Mouse (Mus musculus) liver, embryonic 16.5 days (tissue): ENCODE measurements around the gene Spdya. TPM values are rescaled to one million over a fixed set of nuclear protein-coding genes. Genes with fewer than 3 reads are reported as not detected.
"Not testable (repeated sequence)": the region's sequence is repeated elsewhere in the genome, so short reads cannot be mapped to it uniquely, and the experiment has no call there.

ENCODE experiments used
- ATAC-seq: fragments of 200-750 bp; cut with Nextera tagmentation; 2 replicates; pipeline ENCODE4 v1.8.0; 2017; ENCODE audit warnings: low read depth, mild to moderate bottlenecking, moderate number of reproducible peaks, moderate library complexity
- H3K27ac ChIP-seq: fragments of 300-500 bp; sonication (generic); 2 replicates; pipeline ENCODE4 v1.5.1; 2014; ENCODE audit warnings: mild to moderate bottlenecking, low read length
- H3K27me3 ChIP-seq: fragments of 300-500 bp; sonication (generic); 2 replicates; pipeline ENCODE4 v1.6.1; 2014; ENCODE audit warnings: low read depth, low read length, mixed read lengths; ENCODE audit not compliant: control insufficient read depth, insufficient read depth
- H3K36me3 ChIP-seq: fragments of 300-500 bp; sonication (generic); 2 replicates; pipeline ENCODE4 v1.6.1; 2014; ENCODE audit warnings: mild to moderate bottlenecking; ENCODE audit not compliant: control insufficient read depth, insufficient read depth
- H3K4me1 ChIP-seq: fragments of 300-500 bp; sonication (generic); 2 replicates; pipeline ENCODE4 v1.6.1; 2014; ENCODE audit warnings: low read depth, low read length, mixed read lengths; ENCODE audit not compliant: control insufficient read depth
- H3K4me2 ChIP-seq: fragments of 300-500 bp; sonication (generic); 2 replicates; pipeline ENCODE4 v1.6.1; 2014; ENCODE audit warnings: low read depth, low read length, mixed read lengths
- H3K4me3 ChIP-seq: fragments of 300-500 bp; sonication (generic); 2 replicates; pipeline ENCODE4 v1.5.1; 2014; ENCODE audit warnings: low read depth, mild to moderate bottlenecking, low read length
- H3K9ac ChIP-seq: fragments of 300-500 bp; sonication (generic); 2 replicates; pipeline ENCODE4 v1.6.1; 2014; ENCODE audit warnings: low read depth, low read length
- H3K9me3 ChIP-seq: fragments of 300-500 bp; sonication (generic); replicated peaks from 2 replicates; pipeline ENCODE4 v1.6.1; 2016; ENCODE audit warnings: low read length; ENCODE audit not compliant: control insufficient read depth
- WGBS: fragments of 180-500 bp; shearing (Covaris S2); extraction: QIAGEN DNeasy Blood & Tissue Kit; methylation state at CpG from one replicate; pipeline ENCODE4 v1.1.7; 2014; ENCODE audit not compliant: insufficient replicate concordance; 5-methylcytosine and 5-hydroxymethylcytosine counted together
- polyA plus RNA-seq: library from polyadenylated mRNA; unstranded; fragments of >200 nt; fragmentation: Nextera tagmentation; extraction: Ambion mirVana; gene quantifications from 2 replicates; pipeline ENCODE4 v1.2.1, GENCODE M21; 2015

The Spdya gene
- polyA plus RNA-seq, result 0.15 and 0.19 TPM in 2 replicates

GRCm38 (mm10) chr17:71551757-71552451 is at the start of gene Spdya:
Spdya (plus strand) TSS chr17:71552061.
- peak; percentile 95 for ATAC-seq
- Histone ChIP-seq H3K36me3 (no peaks in the 10 kb centered on the region), H3K9me3 (no peaks in the 10 kb centered on the region), H3K4me2 (peak within 1 kb of the TSS; percentile 100), H3K9ac (peak within 1 kb of the TSS; percentile 80), H3K4me3 (peak within 1 kb of the TSS; percentile 68), H3K4me1 (peaks cover 14% of the 10 kb centered on the region), H3K27ac (peak within 1 kb of the TSS; percentile 21; the same call in 1 of the 2 replicates), H3K27me3 (peaks cover 33% of the 10 kb centered on the region)
- under 1% methylated on average over 77 of the region's 78 CpGs for WGBS

- Histone ChIP-seq H3K36me3 (peaks cover 75% of the 10 kb centered on the region), H3K9me3 (no peaks in the 10 kb centered on the region), H3K9ac (no peak overlapping the region), H3K27me3 (no peaks in the 10 kb centered on the region), H3K4me3 (no peak overlapping the region), H3K27ac (no peak overlapping the region), H3K4me1 (peaks cover 3% of the 10 kb centered on the region; the same call in 1 of the 2 replicates), H3K4me2 (no peak overlapping the region)
- ATAC-seq, result no peak
- WGBS, result 89% methylated on average over 8 of the region's 8 CpGs
Measured at GRCm38 (mm10) chr17:71506832-71507231, 45.0 kb upstream of the Spdya start.

GRCm38 (mm10) chr17:71510297-71510696 is 41.6 kb upstream of the Spdya start:
- peaks cover 73% of the 10 kb centered on the region for H3K36me3 ChIP-seq
- no peaks in the 10 kb centered on the region for H3K9me3 ChIP-seq
- no peak overlapping the region; the same call in 1 of the 2 replicates for H3K4me2 ChIP-seq
- peak overlapping the region; percentile 70 for H3K27ac ChIP-seq
- H3K4me3 ChIP-seq, result no peak overlapping the region
- WGBS, result 67% methylated on average over 11 of the region's 11 CpGs
- H3K27me3 ChIP-seq, result no peaks in the 10 kb centered on the region
- H3K4me1 ChIP-seq, result peaks cover 3% of the 10 kb centered on the region; the same call in 1 of the 2 replicates
- no peak overlapping the region for H3K9ac ChIP-seq
- peak; percentile 89 for ATAC-seq

GRCm38 (mm10) chr17:71526302-71526708 is 25.6 kb upstream of the Spdya start:
- Histone ChIP-seq H3K27me3 (no peaks in the 10 kb centered on the region), H3K36me3 (peaks cover 9% of the 10 kb centered on the region), H3K9me3 (no peaks in the 10 kb centered on the region), H3K4me3 (peak overlapping the region; percentile 98), H3K27ac (peak overlapping the region; percentile 99), H3K4me1 (peaks cover 14% of the 10 kb centered on the region), H3K4me2 (peak overlapping the region; percentile 93), H3K9ac (peak overlapping the region; percentile 93)
- ATAC-seq, result peak; percentile 59
- 0% methylated on average over 13 of the region's 13 CpGs for WGBS

- Histone ChIP-seq H3K27me3 (no peaks in the 10 kb centered on the region), H3K36me3 (peaks cover 9% of the 10 kb centered on the region), H3K4me1 (peaks cover 14% of the 10 kb centered on the region), H3K27ac (peak within 1 kb of the TSS; percentile 99), H3K4me2 (peak within 1 kb of the TSS; percentile 93), H3K4me3 (peak within 1 kb of the TSS; percentile 98), H3K9me3 (no peaks in the 10 kb centered on the region), H3K9ac (peak within 1 kb of the TSS; percentile 93)
- WGBS, result under 1% methylated on average over 66 of the region's 66 CpGs
- ATAC-seq, result peak; percentile 91
Measured at GRCm38 (mm10) chr17:71526711-71527564, 24.9 kb upstream of the Spdya start, which contains the start of gene Ndc80. Ndc80 (minus strand) TSS chr17:71526857.

GRCm38 (mm10) chr17:71528042-71528441 is 23.8 kb upstream of the Spdya start:
- no peaks in the 10 kb centered on the region for H3K27me3 ChIP-seq
- ATAC-seq, result no peak
- no peak overlapping the region for H3K27ac ChIP-seq
- no peak overlapping the region for H3K4me2 ChIP-seq
- H3K4me3 ChIP-seq, result no peak overlapping the region
- no peaks in the 10 kb centered on the region for H3K9me3 ChIP-seq
- H3K4me1 ChIP-seq, result peaks cover 14% of the 10 kb centered on the region
- H3K36me3 ChIP-seq, result peaks cover 6% of the 10 kb centered on the region
- no peak overlapping the region for H3K9ac ChIP-seq

- not testable (repeated sequence) for H3K27ac ChIP-seq, H3K9ac ChIP-seq, ATAC-seq, H3K36me3 ChIP-seq, H3K4me1 ChIP-seq, H3K4me2 ChIP-seq, H3K4me3 ChIP-seq, H3K27me3 ChIP-seq, H3K9me3 ChIP-seq
- 43% methylated on average over 1 of the region's 1 CpGs for WGBS
Measured at GRCm38 (mm10) chr17:71535595-71535994, 16.3 kb upstream of the Spdya start.

GRCm38 (mm10) chr17:71537164-71537563 is 14.7 kb upstream of the Spdya start:
- H3K4me1 ChIP-seq, result no peaks in the 10 kb centered on the region
- H3K4me3 ChIP-seq, result no peak overlapping the region
- no peaks in the 10 kb centered on the region for H3K9me3 ChIP-seq
- WGBS, result 49% methylated on average over 3 of the region's 3 CpGs
- ATAC-seq, result no peak
- no peak overlapping the region for H3K9ac ChIP-seq
- no peak overlapping the region for H3K27ac ChIP-seq
- no peak overlapping the region for H3K4me2 ChIP-seq
- no peaks in the 10 kb centered on the region for H3K27me3 ChIP-seq
- no peaks in the 10 kb centered on the region for H3K36me3 ChIP-seq

GRCm38 (mm10) chr17:71548586-71548985 is 3.3 kb upstream of the Spdya start:
- no peak overlapping the region for H3K27ac ChIP-seq

More at GRCm38 (mm10) chr17:71548586-71548985, 3.3 kb upstream of the Spdya start:
- no peaks in the 10 kb centered on the region for H3K36me3 ChIP-seq
- WGBS, result 8% methylated on average over 1 of the region's 1 CpGs
- peaks cover 14% of the 10 kb centered on the region for H3K4me1 ChIP-seq
- no peak overlapping the region for H3K9ac ChIP-seq
- no peak for ATAC-seq
- H3K4me3 ChIP-seq, result no peak overlapping the region
- peaks cover 29% of the 10 kb centered on the region for H3K27me3 ChIP-seq
- H3K4me2 ChIP-seq, result no peak overlapping the region
- no peaks in the 10 kb centered on the region for H3K9me3 ChIP-seq
